Mouse (Mus musculus): ENCODE data around the gene Prkcd. TPM values are rescaled to one million over a fixed set of nuclear protein-coding genes. Genes with fewer than 3 reads are reported as not detected.

Gene Prkcd
- polyA plus RNA-seq (2015; fragmentation: Nextera tagmentation; extraction: Ambion mirVana), result 29.2 and 31.7 TPM in 2 replicates

GRCm38 (mm10) chr14:30625856-30626726, at the start of gene Prkcd:
Gene Prkcd (minus strand): TSS chr14:30626210.
- Histone ChIP-seq H3K4me1 (replicated peaks) (peaks cover 24% of the 10 kb centered on the region), H3K27me3 (peaks cover 24% of the 10 kb centered on the region), H3K9me3 (no peaks in the 10 kb centered on the region), H3K9ac (peak within 1 kb of the TSS; percentile 70), H3K27ac (peak within 1 kb of the TSS; percentile 19; the same call in 1 of the 2 replicates), H3K4me2 (peak within 1 kb of the TSS; percentile 61), H3K4me3 (peak within 1 kb of the TSS; percentile 54), H3K36me3 (no peaks in the 10 kb centered on the region)
- peak; percentile 52; the same call in 1 of the 2 replicates for ATAC-seq (ENCODE audit: low FRiP score)
- under 1% methylated on average over 69 of the region's 71 CpGs for WGBS

- WGBS, result 74% methylated on average over 6 of the region's 6 CpGs
- Histone ChIP-seq H3K9me3 (no peaks in the 10 kb centered on the region), H3K4me2 (no peak overlapping the region), H3K36me3 (peaks cover 66% of the 10 kb centered on the region), H3K4me3 (no peak overlapping the region), H3K27me3 (no peaks in the 10 kb centered on the region), H3K27ac (no peak overlapping the region), H3K4me1 (replicated peaks) (no peaks in the 10 kb centered on the region), H3K9ac (no peak overlapping the region)
- ATAC-seq (ENCODE audit: low FRiP score), result no peak
Observed at GRCm38 (mm10) chr14:30674947-30675346, 48.9 kb upstream of the Prkcd start.

- peaks cover 66% of the 10 kb centered on the region for H3K36me3 ChIP-seq
- H3K27ac ChIP-seq, result no peak overlapping the region
- no peak overlapping the region for H3K9ac ChIP-seq
- H3K4me1 ChIP-seq (replicated peaks), result no peaks in the 10 kb centered on the region
- ATAC-seq (ENCODE audit: low FRiP score), result peak; percentile 87
- H3K4me2 ChIP-seq, result no peak overlapping the region
- WGBS, result 5% methylated on average over 3 of the region's 3 CpGs
- no peaks in the 10 kb centered on the region for H3K27me3 ChIP-seq
- no peaks in the 10 kb centered on the region for H3K9me3 ChIP-seq
- no peak overlapping the region for H3K4me3 ChIP-seq
Observed at GRCm38 (mm10) chr14:30671986-30672312, 45.9 kb upstream of the Prkcd start.

DNA sequence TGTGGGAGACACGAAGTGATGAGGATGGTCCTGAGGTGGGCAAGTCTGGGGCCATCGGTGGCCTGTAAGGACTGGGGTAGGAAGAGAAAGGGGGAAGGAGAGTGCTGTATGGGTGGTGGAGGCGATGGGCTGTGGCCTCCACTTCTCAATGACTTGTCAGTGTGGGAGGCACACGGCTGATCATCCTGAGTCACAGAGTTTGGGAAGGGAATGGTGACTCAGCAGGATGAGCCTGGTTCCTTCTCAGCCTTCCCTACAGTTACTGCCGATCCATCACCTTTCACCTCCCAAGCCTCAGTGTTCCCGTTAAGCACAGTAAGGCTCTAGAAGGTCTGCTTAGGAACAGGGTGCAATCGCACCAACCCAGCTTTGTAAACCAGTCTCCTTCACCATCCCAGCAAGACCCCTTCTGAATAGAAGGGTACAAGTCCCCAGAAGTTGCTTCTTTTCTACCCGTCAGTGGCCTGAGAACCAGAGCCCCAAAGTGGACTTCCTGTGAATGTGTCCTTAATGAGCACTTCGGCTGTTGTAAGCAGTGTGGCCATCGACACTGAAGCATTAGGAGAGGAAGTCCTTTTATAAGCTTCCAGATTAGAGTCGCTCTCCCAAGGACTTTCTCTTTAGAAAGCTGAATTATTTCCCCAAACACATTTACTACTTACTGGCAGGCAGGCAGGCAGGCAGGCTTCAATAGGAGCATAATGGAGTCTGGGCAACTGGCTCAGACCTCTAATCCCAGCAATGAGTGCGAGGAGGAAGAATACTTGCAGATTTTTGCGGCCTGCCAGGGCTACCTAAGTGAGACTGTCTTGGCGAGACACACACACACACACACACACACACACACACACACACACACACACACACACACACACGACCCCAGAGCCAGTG, 45.3 kb upstream of the Prkcd start:
- H3K4me2 ChIP-seq, result no peak overlapping the region
- no peaks in the 10 kb centered on the region for H3K4me1 ChIP-seq (replicated peaks)
- H3K27me3 ChIP-seq, result no peaks in the 10 kb centered on the region
- H3K36me3 ChIP-seq, result peaks cover 65% of the 10 kb centered on the region
- H3K9me3 ChIP-seq, result no peaks in the 10 kb centered on the region
- H3K9ac ChIP-seq, result no peak overlapping the region
- 80% methylated on average over 15 of the region's 15 CpGs for WGBS
- ATAC-seq (ENCODE audit: low FRiP score), result no peak
- no peak overlapping the region for H3K27ac ChIP-seq
- no peak overlapping the region for H3K4me3 ChIP-seq

DNA sequence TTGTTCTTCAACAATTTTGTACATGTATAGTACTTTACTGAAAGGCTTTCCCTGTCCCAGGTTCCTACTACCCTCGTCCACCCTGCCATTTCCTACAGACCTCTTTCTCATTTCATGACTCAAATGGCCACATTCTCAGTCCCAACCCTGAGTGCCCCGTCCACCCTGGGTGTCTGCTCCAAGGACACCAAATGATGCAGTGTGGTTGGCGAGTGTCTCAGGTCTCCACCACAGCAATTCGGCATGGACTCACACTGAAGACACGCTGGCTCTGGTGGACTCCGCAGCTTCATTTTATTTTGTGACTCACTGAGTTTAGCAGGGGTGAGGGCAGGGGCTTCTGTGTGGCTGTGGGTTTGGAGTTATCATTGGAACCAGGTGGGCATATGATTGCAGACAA, 44.2 kb upstream of the Prkcd start:
- Histone ChIP-seq H3K36me3 (peaks cover 71% of the 10 kb centered on the region), H3K4me2 (no peak overlapping the region), H3K27me3 (no peaks in the 10 kb centered on the region), H3K4me1 (replicated peaks) (no peaks in the 10 kb centered on the region), H3K9ac (no peak overlapping the region), H3K9me3 (no peaks in the 10 kb centered on the region), H3K27ac (no peak overlapping the region), H3K4me3 (no peak overlapping the region)
- WGBS, result 97% methylated on average over 6 of the region's 6 CpGs
- ATAC-seq (ENCODE audit: low FRiP score), result no peak

DNA sequence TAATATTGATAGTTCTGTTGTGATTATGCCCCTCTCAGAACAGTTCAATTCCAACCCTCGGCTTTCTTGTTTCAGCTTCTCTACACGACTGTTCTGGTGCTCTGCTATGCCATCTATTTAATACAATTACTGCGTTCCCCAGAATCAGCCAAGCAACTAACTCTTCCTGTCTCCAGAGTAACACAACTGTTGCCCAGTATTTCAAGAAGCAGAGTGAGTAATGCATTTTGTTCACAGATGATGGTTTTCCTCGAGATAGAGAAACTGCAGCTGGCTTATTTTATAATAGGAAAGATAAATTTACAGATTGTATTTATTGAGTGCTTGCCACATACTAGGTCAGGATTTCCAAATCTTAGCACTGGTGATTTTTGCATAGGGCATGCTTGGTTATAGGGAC, 40.6 kb upstream of the Prkcd start:
- Histone ChIP-seq H3K36me3 (peaks cover 87% of the 10 kb centered on the region), H3K4me3 (no peak overlapping the region), H3K9me3 (no peaks in the 10 kb centered on the region), H3K4me1 (replicated peaks) (no peaks in the 10 kb centered on the region), H3K4me2 (no peak overlapping the region), H3K9ac (no peak overlapping the region), H3K27me3 (no peaks in the 10 kb centered on the region), H3K27ac (no peak overlapping the region)
- no peak for ATAC-seq (ENCODE audit: low FRiP score)
- WGBS, result 92% methylated on average over 4 of the region's 4 CpGs

GRCm38 (mm10) chr14:30666061-30666460, 40.1 kb upstream of the Prkcd start:
- H3K36me3 ChIP-seq, result peaks cover 91% of the 10 kb centered on the region
- no peak for ATAC-seq (ENCODE audit: low FRiP score)
- H3K4me1 ChIP-seq (replicated peaks), result no peaks in the 10 kb centered on the region
- H3K4me2 ChIP-seq, result no peak overlapping the region
- H3K9ac ChIP-seq, result no peak overlapping the region
- H3K27me3 ChIP-seq, result no peaks in the 10 kb centered on the region
- no peaks in the 10 kb centered on the region for H3K9me3 ChIP-seq
- H3K27ac ChIP-seq, result no peak overlapping the region
- WGBS, result 81% methylated on average over 3 of the region's 3 CpGs
- no peak overlapping the region for H3K4me3 ChIP-seq

GRCm38 (mm10) chr14:30655531-30655930, 29.5 kb upstream of the Prkcd start:
- 0 out of 2 replicates have a peak, but pooled peaks cover 3% of the 10 kb centered on the region for H3K27me3 ChIP-seq
- no peak for ATAC-seq (ENCODE audit: low FRiP score)
- H3K27ac ChIP-seq, result no peak overlapping the region
- H3K4me1 ChIP-seq (replicated peaks), result peaks cover 6% of the 10 kb centered on the region
- H3K4me2 ChIP-seq, result no peak overlapping the region
- H3K4me3 ChIP-seq, result no peak overlapping the region
- no peak overlapping the region for H3K9ac ChIP-seq
- WGBS, result 86% methylated on average over 1 of the region's 1 CpGs
- peaks cover 11% of the 10 kb centered on the region for H3K36me3 ChIP-seq
- no peaks in the 10 kb centered on the region for H3K9me3 ChIP-seq

DNA sequence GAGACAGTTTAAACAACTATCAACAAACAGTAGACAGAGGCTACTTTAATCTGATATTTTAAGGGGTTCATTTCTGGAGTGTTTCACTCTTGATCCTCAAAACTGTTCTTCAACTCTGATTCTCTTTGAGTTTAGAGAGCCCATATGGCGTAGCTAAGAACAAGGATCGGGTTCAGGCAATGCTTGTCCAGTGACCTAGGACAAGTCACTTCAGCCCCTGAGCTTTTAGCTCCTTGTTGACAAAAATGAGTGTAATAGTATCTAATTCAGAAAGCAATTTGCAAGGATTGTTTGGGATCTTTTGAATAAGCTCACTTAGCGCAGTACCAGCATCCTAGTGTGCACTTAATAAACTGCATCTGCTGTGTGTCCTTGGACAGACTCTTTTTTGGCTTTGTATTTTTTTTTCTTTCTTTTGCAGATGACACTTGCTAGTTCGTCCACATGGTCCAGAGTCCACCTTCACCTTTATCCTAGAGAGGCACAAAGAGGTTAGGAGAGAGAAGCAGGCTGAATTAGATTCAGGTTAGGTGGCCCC, 28.8 kb upstream of the Prkcd start:
- H3K4me2 ChIP-seq, result peak overlapping the region; percentile 66
- H3K27me3 ChIP-seq, result 0 out of 2 replicates have a peak, but pooled peaks cover 3% of the 10 kb centered on the region
- peaks cover 8% of the 10 kb centered on the region for H3K36me3 ChIP-seq
- H3K27ac ChIP-seq, result peak overlapping the region; percentile 91
- 0 out of 2 replicates have a peak, but pooled peaks have one; percentile 14 for ATAC-seq (ENCODE audit: low FRiP score)
- WGBS, result 53% methylated on average over 4 of the region's 4 CpGs
- peak overlapping the region; percentile 94 for H3K9ac ChIP-seq
- H3K4me3 ChIP-seq, result peak overlapping the region; percentile 82
- H3K4me1 ChIP-seq (replicated peaks), result peaks cover 6% of the 10 kb centered on the region
- H3K9me3 ChIP-seq, result no peaks in the 10 kb centered on the region

GRCm38 (mm10) chr14:30653943-30654659, 28.1 kb upstream of the Prkcd start, which contains the start of gene Rft1:
Gene Rft1 (plus strand): TSS chr14:30654360.
- H3K9ac ChIP-seq, result peak within 1 kb of the TSS; percentile 94
- peak within 1 kb of the TSS; percentile 91 for H3K27ac ChIP-seq
- H3K4me2 ChIP-seq, result peak within 1 kb of the TSS; percentile 66
- H3K9me3 ChIP-seq, result no peaks in the 10 kb centered on the region
- WGBS, result 2% methylated on average over 38 of the region's 38 CpGs
- peaks cover 3% of the 10 kb centered on the region for H3K36me3 ChIP-seq
- H3K4me1 ChIP-seq (replicated peaks), result peaks cover 6% of the 10 kb centered on the region
- peak; percentile 91 for ATAC-seq (ENCODE audit: low FRiP score)
- H3K4me3 ChIP-seq, result peak within 1 kb of the TSS; percentile 82
- H3K27me3 ChIP-seq, result 0 out of 2 replicates have a peak, but pooled peaks cover 3% of the 10 kb centered on the region

- Histone ChIP-seq H3K4me1 (replicated peaks) (peaks cover 6% of the 10 kb centered on the region), H3K36me3 (no peaks in the 10 kb centered on the region), H3K9ac (no peak overlapping the region), H3K9me3 (no peaks in the 10 kb centered on the region), H3K27ac (no peak overlapping the region), H3K27me3 (0 out of 2 replicates have a peak, but pooled peaks cover 3% of the 10 kb centered on the region), H3K4me3 (no peak overlapping the region), H3K4me2 (no peak overlapping the region)
- 19% methylated on average over 4 of the region's 4 CpGs for WGBS
- ATAC-seq (ENCODE audit: low FRiP score), result 0 out of 2 replicates have a peak, but pooled peaks have one; percentile 47
Observed at GRCm38 (mm10) chr14:30650969-30651368, 25.0 kb upstream of the Prkcd start.
